Mouse (Mus musculus): ENCODE measurements around the gene Olfr777.
"Not testable (repeated sequence)": the region's sequence is repeated elsewhere in the genome, so short reads cannot be mapped to it uniquely, and the experiment has no call there.

Olfr777 gene

DNA sequence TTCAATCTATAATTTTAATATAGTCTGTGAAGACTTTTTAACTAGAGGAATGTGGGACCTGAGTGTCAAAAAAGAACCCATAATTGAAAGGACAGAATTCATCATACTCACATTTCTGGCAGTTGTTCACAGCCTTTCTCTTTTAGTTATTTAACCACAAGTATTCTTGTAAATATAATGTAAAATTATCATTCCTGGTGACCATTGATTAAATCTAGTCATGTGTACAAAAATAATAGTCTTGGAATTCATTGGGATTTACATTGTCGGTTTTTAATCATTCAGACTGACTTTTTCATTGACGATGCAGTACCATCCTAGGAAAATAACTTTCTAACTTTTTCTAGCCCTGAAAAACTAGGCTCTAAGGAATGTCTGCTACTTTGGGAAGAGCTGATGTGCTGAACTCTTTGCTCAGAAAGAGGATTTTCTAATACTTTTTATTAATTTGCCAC, at the start of gene Olfr777:
Olfr777 (minus strand) TSS at position 405 of the 455 bp plus-strand sequence.
- DNase-seq = no peak

DNA sequence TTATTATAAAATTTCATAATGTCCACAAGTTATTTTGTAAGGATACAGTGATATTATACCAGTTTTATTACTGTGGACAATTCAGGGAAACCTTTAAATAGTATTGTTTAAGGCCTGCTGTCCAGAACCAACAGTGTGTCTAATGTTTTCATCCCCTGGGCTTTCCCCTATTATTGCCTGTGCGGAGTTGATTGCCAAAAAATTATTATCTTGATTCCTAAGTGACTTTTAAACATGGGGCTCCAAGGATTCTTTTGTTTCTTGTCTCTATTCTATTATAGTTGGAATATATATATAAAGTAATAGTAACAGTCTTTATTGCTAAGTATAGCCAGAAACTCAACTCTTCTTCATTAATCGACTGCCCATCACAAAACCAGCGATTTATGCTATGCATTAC, 46.5 kb upstream of the Olfr777 start, which contains the start of gene Olfr780:
Olfr780 (plus strand) TSS at position 301 of the 400 bp plus-strand sequence.
- DNase-seq = no peak

DNA sequence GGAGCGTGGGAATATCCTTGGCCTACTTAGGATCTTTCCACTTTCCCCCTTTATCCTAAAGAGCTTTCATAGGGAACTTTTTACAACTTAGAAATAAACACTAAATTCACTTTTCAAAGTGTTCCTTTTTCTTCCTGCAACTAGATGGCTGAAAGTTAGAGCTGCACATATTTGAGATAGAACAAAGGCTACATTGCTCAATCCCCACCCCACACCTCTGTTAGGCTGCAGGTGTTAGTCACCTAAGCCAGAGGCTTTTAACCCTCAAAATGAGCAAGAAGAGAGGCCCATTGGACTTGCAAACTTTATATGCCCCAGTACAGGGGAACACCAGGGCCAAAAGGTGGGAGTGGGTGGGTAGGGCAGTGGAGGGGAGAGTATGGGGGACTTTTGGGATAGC, 42.2 kb upstream of the Olfr777 start:
- DNase-seq = not testable (repeated sequence)

DNA sequence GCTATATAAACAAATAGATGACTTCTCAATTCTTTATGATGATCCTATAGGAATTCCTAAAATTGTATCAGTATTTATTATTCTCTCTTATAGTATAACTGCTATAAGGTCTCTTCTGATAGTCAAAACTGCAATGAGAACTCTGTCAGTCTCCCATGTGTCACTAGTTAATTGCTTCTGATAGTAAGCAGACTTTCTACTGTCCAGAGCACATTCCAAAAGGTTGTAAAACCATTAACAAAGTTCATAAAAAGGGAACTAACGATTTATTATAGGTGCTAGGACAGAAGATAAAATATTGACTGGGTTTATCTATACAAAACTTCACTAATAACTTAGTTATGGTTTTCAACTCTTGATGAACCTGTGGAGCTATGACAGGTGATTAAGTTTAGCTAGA, 41.7 kb upstream of the Olfr777 start:
- DNase-seq = not testable (repeated sequence)

DNA sequence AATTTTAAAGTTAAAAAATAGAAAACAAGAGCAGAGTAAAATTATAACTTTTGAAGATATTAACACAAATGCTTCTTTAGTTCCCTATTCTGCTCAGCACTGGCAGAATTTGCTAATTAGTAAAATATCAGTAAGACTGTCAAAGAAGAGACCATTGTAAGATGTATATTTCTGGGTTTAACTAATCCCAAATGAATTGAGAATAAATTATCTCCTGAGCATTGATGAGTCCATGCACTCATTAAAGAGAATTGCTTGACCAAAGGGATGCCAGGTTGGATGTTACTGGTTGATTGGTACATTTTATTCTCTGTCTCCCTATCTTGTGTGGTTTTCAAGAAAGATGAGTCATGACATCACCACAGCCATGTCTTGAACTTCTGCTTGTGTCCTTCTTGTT, 12.5 kb downstream of the Olfr777 start, which contains the start of gene Olfr776:
Olfr776 (plus strand) TSS at position 301 of the 400 bp plus-strand sequence.
- no peak for DNase-seq

DNA sequence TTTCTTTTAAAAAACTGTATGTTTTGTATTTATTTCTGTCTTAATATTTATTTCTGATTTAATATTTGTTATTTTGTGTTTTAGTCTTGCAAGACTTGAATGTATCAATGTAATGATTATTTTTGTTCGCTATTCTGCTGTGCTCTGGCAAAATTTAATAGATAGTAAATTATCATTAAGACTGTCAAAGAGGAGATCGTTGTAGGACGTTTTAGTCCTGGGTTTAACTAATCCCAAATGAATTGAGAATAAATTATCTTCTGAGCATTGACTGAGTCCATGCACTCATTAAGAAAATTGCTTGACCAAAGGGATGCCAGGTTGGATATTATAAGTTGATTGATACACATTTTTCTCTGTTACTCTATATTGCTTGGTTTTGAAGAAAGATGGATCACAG, 23.2 kb downstream of the Olfr777 start, which contains the start of gene Olfr775:
Olfr775 (plus strand) TSS at position 301 of the 400 bp plus-strand sequence.
- DNase-seq = no peak

DNA sequence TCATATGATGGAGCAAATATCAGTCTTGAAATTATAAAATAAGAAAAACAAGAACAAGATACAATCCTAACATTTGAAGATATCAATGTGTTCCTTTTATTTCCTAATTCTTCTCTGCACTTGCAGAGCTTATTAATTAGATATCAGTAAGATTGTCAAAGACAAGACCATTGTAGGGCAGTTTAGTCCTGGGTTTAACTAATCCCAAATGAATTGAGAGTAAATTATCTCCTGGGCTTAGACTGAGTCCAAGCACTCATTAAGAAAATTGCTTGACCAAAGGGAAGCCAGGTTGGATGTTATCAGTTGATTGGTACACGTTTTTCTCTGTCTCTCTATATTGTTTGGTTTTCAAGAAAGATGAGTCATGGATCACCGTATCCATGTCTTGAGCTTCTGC, 35.4 kb downstream of the Olfr777 start, which contains the start of gene Olfr774:
Olfr774 (plus strand) TSS at position 301 of the 400 bp plus-strand sequence.
- DNase-seq = no peak

DNA sequence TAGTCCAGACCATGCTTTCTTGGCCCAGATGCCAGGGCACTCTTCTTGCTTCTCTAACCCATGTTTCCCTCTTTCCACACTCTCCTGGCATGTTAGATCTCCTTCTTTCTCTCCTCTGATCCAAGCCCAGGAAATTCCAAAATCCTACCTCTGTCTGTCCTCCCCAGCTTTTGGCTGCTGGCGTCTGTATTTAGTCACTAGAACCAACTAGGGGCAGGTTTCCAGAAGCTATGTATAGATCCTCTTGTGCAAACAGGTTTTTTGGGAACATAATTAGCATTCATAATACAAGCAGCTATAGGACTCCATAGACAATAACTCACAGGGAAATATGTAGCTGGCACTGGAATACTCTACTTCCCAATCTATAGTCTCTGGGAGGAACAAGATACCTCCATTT, 40.5 kb downstream of the Olfr777 start:
- no peak for DNase-seq
